Mouse (Mus musculus): ENCODE results near the gene Ear10.
"Not testable (repeated sequence)": the region's sequence is repeated elsewhere in the genome, so short reads cannot be mapped to it uniquely, and the experiment has no call there.

Gene Ear10

DNA sequence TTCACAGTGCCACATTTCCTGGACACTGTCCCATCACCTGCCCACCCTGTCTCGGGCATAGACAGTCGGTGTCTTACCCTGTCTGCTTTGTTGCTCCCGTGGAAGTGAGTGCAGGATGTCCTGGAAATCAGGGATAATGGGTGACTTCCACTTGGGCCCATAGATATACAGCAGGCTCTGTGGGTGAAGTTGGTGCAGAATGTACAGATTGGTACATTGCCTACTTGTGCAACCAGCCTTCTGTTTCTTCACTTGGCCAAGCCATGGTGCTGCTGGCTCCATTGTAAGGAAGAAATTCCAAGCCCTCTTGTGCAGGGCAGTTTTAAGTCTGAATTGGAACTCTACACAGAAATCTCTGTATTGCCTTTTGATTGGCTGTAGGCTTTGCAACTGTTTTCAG lies at the start of gene Ear10:
Gene Ear10 (minus strand): TSS at position 101 of the 400 bp plus-strand sequence.
- not testable (repeated sequence) for DNase-seq

DNA sequence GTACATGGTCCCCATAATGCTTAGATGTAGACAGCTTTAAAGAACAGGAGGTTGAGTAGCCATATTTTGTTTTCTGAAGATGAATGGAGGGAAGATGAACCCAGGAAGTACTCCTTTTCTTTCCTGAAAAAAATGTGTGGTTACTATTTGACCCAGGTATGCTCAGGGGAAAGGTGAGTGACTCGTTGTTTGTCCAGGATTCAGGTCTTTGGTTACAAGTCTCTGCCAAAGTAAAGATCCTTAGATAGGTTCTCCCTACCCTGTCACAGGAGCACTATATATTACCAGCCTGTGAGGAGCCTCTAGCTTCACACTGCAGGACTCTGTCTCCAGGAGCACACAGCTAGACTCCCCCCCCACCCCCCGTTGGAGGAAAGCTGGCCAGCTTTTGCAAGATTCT lies 33.4 kb upstream of the Ear10 start, which contains the start of gene Ang5:
Gene Ang5 (plus strand): TSS at position 301 of the 400 bp plus-strand sequence.
- DNase-seq = not testable (repeated sequence)

DNA sequence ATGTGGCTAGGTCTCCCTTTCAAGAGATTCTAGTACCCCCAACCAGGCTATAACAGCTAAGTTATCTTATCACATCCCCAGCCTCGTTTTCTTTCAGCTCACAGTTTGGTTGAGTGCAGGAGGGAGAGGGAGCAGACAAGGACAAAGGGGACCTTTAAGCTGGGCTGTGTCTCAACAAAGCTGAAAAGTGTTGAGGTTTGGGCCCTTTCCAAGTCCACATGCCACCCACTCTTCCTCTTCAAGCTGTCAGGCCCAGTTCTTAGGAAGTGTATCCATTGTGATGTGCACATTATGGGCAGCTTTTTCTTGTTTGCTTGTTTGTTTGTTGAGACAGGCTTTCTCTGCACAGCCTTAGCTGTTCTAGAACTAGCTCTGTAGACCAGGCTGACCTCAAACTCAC lies 31.7 kb upstream of the Ear10 start:
- DNase-seq = not testable (repeated sequence)

DNA sequence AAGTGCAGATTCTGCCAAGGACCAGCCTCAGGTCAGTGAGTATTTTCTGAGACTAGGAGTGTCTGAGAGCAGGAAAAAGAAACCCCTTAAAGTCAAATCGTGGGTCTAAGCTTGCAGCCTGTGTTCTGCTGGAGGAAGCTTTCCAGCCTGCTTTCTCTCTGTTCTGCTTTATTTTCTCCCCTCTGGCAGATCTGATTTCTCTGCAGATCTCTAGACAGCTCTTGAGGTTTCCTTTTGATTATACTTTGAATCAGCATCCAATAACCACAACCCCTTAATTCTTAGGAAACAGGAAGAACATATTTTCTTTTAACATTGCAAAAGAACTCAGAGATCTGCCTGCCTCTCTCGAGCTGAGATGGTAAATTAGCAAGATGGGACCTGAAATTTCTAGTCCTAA lies 30.0 kb upstream of the Ear10 start:
- not testable (repeated sequence) for DNase-seq

DNA sequence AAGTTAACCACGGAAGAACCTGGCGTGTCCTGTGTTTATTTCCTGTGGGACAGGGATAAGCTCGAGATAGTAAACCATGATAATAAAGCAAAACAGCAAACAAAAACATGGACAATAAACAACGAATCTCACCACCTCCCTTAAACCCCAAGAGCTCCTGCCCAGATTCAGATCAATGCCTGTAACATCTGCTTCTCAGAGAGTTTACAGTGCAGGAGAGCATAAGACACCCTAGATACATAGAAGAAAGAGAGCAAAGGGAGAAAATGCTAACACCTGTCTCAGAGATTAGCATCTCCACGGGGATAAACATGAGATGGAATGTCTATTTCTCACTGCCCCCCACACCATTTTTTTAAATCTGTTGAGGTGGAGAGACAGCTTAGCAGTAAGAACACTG lies 10.0 kb upstream of the Ear10 start:
- not testable (repeated sequence) for DNase-seq

DNA sequence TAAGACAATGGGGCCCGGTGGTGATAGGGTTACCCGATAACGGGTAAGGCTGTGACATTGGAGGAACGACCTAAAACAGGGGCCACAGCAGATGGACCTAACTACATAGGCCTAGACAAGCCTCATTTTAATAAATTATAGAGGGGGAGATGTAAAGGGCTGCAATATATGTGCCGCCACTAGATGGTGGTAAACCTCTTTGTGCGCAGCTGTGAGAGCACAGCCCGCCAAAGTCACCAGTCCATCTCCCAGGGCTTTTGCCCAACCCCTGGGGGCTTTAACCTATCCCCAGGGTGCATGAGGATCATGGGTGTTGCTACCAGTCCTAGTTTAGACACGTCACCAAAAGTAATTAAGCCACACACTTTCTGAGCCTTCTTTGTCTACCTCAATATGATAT lies 9.6 kb upstream of the Ear10 start:
- not testable (repeated sequence) for DNase-seq

DNA sequence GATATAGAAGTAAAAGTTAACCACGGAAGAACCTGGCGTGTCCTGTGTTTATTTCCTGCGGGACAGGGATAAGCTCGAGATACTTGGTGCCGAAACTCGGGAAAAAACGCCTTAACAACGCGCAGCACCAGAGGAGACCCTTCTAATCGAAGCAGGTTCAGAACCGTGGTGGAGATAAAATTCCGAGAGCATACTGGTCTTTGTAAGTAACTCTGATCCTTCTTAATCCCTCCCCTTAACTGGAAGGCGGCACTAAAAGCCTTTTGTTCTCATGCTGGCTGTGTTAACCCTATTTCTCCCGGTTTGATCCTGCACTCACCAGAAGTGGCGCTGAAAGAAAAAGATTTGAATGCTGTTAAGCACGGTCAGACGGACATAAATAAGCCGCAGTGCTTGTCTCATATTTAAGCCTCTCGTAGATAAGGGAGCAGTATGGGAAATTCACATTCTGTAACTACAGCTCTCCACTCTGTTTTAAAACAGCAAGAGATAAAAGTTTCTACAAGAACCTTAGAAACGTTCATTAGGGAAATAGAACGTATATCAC lies 2.1 kb upstream of the Ear10 start:
- not testable (repeated sequence) for DNase-seq

DNA sequence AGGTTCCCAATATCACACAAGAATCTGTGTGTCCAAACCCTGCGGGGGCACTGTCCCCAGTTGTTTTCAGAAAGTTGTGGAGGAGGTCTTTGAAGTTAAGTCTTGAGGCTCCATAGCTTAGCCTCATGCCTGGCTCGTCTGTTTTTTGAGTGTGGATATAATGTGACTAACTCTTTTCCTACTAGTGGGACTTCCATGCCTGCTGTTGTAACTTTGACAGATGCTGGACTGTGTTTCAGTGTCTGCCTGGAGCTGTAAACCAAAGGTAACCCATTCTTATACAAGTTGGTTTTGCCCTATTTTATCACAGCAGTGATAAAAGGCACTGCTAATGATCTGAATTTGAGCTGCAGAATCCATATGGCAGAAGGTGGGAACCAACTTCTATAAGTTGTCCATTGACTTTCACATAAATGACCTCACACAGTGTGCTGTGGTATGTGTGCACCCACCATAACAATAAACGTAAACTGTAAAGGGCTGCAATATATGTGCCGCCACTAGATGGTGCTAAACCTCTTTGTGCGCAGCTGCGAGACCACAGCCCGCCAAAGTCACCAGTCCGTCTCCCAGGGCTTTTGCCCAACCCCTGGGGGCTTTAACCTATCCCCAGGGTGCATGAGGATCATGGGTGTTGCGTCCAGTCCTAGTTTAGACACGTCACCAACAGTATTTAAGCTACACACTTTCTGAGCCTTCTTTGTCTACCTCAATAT lies 1.5 kb upstream of the Ear10 start, which contains the start of gene Gm8113:
Gene Gm8113 (plus strand): TSS at position 703 of the 716 bp plus-strand sequence.
- peak in 1 of 2 experiments; percentile 5 for DNase-seq

DNA sequence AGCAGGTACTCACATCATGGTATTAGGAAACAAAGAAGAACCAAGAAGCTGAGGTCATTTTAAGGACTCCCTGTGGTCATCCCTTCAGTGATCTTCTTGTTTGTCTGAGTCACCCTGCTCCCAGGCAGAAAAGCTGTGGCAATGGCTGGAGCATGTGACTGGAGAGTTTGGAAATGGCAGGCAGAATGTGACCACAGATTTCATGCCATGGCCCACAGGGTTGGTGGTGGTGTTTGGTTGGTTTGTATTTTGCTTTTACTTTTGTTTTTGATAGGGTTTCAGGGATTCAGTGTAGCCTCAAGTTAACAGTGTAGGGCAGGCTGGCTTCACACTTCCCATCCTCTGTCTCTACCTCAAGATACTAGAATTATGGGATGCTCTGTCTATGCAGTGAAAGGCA lies 5.1 kb downstream of the Ear10 start:
- DNase-seq = not testable (repeated sequence)

DNA sequence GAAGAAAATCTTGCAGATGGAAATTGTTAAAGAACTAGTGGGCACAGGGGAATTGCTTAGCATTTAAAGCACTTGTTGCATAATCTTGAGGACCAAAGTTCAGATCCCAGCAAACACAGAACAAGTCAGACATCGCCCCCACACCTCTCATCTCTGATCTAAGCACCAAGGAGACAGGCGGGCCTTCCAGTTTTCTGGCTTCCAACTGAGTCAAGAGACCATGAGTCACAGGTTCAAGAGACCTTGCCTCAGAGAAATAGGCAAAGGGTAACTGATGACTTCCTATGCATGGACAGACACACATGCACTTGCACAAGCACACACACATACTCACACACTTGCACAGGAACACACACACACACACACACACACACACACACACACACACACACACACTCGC lies 24.8 kb downstream of the Ear10 start:
- not testable (repeated sequence) for DNase-seq

DNA sequence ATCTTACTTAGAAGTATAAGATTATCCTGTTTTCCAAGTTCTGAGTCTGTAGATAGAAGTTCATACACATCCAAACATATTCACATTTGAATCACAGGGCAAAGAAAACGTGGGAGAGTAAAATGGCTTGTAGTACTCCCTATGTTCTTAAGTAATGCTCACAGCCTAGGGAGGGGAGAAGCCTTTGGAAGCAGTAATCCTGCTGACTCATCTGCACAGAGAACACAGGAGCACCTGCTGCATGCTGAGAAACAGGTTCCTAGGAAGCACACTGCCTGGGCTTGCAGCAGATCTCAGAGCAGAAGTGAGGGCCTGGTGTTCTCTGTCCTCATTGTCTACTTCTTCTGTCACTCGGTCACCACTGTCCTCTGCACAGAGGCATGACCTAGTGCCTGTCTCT lies 28.0 kb downstream of the Ear10 start:
- not testable (repeated sequence) for DNase-seq

DNA sequence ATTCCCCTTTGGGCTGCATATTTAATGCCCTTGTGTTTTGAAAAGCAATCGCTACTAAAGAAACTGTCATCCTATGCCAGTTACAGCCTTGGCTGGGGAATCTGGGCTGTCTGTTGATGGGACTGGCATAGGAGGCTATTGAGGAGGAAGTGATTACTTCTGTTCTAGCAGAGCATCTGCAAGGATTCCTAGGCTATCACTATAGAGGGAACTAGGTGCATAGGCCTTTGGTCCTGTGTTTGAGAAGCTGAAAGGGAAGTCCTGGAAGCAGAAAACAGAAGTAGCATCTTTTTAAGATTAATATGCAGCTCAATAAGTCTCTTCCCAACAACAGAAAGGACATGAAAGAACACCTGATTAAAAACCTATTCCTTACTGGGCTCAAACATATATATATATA lies 32.1 kb downstream of the Ear10 start:
- not testable (repeated sequence) for DNase-seq

DNA sequence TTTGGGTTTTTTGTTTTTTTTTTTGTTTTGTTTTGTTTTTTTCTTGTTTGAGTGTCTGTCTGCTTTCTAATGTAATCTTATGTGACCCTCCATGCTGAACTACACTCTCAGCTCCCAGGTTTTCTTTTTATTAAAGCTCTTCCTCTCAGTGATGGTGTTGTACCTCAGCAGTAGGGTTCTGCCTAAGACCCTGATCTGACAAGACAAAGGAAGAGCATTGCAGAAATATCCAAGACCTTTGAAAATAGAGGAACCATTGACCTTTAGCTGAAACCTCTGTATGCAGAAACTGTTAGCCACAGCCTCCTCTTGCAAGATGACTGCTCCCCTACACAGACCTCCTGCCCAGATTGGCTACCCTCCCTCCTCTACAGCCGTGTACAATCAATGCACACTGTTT lies 37.1 kb downstream of the Ear10 start:
- not testable (repeated sequence) for DNase-seq

DNA sequence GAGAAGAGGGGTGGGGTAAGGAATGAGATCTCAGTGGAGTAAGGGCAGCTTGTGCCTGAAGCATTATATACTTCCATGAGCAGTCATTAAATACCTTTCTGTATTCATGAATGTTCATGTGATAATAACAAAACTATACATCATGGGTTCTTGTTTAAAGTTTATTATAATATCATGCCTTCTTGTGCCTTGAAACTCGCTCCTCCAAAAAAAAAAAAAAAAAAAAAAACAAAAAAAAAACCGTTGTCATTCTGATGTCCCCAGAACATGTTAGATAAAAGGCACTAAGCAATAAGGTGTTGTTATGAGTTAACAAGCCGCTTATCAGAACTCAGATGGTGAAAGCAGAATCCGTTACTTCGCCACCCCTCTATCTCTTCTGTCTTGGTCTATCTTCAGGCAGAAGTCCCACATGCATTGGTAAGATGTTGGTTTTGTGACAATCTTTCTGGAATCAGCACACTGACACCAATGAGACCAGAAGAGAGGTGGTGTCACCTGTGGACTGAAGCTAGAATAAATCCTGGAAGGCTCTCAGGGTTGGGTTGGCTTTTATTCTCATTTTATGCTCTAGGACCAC lies 43.3 kb downstream of the Ear10 start:
- not testable (repeated sequence) for DNase-seq

DNA sequence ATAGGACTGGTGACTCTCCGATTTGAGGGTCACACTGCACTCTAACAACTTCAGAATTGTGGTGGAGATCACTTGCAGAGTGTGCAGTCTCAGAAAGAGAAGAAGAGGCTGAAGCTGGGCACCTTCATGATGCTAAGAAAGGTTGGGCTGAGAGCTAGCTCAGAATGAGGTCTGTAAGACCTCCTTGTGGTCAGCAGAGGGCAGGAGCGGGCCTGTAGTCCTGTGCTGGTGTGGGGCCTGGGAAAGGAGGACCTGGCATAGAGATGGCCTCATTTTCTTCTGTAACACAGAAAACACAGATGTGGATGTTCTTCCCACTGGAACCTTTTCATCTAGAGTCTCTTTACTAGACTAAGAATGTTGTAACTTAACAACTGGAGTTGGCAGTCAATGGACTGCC lies 45.6 kb downstream of the Ear10 start:
- DNase-seq = not testable (repeated sequence)

DNA sequence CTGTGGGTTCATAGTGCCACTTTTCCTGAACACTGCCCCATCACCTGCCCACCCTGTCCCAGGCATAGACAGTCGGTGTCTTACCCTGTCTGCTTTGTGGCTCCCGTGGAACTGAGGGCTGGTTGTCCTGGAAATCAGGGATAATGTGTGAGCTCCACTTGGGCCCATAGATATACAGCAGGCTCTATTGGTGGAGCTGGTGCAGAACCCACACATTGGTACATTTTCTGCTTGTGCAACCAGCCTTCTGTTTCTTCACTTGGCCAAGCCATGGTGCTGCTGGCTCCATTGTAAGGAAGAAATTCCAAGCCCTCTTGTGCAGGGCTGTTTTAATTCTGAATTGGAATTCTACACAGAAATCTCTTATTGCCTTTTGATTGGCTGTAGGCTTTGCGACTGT lies 47.9 kb downstream of the Ear10 start, which contains the start of gene Ear1:
Gene Ear1 (minus strand): TSS at position 101 of the 400 bp plus-strand sequence.
- not testable (repeated sequence) for DNase-seq

DNA sequence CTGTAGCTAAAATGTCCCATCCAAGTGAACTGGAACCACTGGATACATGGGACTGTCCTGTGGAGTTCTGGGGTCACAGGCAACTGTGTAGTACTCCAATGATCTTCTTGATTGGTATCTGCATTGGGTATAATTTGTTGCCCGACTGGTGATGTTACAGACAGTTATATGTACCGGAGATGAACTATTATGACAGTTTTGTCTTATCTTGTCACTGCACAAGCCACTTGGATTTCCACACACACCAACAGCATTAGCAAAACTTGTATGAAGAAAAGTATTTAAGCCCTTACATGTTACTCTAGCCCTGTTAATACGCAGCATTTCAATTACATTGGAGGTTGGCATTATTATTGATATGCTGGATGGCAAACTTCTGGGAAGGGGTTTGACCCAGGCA lies 48.5 kb downstream of the Ear10 start:
- not testable (repeated sequence) for DNase-seq
